Mouse (Mus musculus): ENCODE measurements around the gene Sun1. TPM values are rescaled to one million over a fixed set of nuclear protein-coding genes. Genes with fewer than 3 reads are reported as not detected.

Sun1 gene
- total and polyA plus RNA-seq, 3 experiments, result 71.3 to 79.0 TPM; not detected in 1

DNA sequence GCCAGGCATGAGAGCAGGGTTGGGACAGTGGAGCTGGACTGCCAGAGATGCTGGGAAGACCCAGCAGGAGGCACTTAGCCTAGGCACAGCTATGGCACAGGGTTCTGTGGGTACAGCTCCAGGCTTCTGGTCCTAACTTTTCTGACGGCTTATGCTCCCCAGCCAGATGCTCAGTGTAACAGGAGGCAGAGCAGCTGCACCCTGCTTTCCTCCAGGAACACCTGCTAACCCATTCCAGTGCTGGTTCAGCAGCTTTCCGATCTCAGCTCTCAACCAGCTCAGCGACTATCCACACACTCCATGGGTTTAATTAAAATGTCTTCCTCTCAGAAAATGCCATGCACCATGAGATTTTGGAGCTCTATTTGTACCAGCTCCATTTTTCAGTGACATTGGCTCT, 16.3 kb downstream of the Sun1 start:
- H3K79me2 ChIP-seq (ENCODE audit: control insufficient read depth, insufficient read depth, low read length, poor library complexity), result peaks cover 20% of the 10 kb centered on the region
- H3K9ac ChIP-seq (ENCODE audit: control insufficient read depth, low read depth, low read length, poor library complexity, severe bottlenecking), result no peak overlapping the region
- H3K4me3 ChIP-seq (ENCODE audit: control insufficient read depth in 1 of 2, insufficient read depth in 1 of 2, low read depth in 2 of 2, low read length in 2 of 2), result no peak overlapping the region
- no peaks in the 10 kb centered on the region for H3K4me1 ChIP-seq (ENCODE audit: control insufficient read depth in 1 of 2, insufficient read depth in 2 of 2, low read length in 2 of 2)
- TF ChIP-seq POLR2AphosphoS5 (IDR thresholded peaks at IDR 0.05; ENCODE audit: borderline replicate concordance, low read depth, low read length) (no peak), ZMIZ1 (IDR thresholded peaks at IDR 0.05; ENCODE audit: low read depth, low read length) (no peak), GABPA (IDR thresholded peaks at IDR 0.05; ENCODE audit: low read depth, low read length) (no peak), SIN3A (IDR thresholded peaks at IDR 0.05; ENCODE audit: low read length) (no peak), CHD2 (IDR thresholded peaks at IDR 0.05; ENCODE audit: low read length) (no peak)
- DNase-seq (ENCODE audit: low read depth, low spot score), result no peak
- peaks cover 0 to 22% of the 10 kb centered on the region in 2 experiments; a peak in 2 of 4 replicates for H3K36me3 ChIP-seq (ENCODE audit: control insufficient read depth in 1 of 2, insufficient read depth in 2 of 2, low read length in 2 of 2)
- H3K27ac ChIP-seq (ENCODE audit: control insufficient read depth, low read depth, low read length), result no peak overlapping the region
- H3K9me3 ChIP-seq (replicated peaks; ENCODE audit: insufficient read depth, low read length), result no peaks in the 10 kb centered on the region
- no peaks in the 10 kb centered on the region for H3K27me3 ChIP-seq (ENCODE audit: control insufficient read depth in 1 of 2, insufficient read depth in 2 of 2, low read length in 2 of 2)

DNA sequence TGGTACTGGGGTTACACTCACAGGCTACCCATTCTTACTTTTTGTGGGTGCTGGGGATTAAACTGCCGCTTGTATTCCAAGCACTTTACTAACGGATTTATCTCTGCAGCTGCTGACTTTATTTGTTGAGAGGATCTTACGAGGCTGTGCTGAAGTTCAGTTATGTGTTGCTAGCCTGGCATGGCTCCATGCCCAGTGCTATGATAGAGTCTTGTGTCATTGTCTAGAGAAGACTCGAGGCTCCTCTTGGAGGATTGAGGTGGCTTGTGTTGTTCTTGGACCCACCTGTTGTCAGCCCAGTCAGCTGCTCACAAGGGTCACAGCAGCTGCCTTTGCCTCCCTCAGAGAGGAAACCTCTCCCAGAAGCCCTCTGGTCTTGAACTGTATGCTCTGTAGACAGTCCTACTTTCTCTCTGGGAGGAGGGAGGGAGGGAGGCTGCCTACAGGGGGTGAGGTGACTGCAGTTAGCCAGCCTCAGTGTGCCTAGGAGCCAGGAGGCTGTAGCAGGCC, 19.6 kb downstream of the Sun1 start:
- Histone ChIP-seq H3K27ac (ENCODE audit: control insufficient read depth, low read depth, low read length) (no peak overlapping the region), H3K27me3 (ENCODE audit: control insufficient read depth in 1 of 2, insufficient read depth in 2 of 2, low read length in 2 of 2) (no peaks in the 10 kb centered on the region), H3K36me3 (ENCODE audit: control insufficient read depth in 1 of 2, insufficient read depth in 2 of 2, low read length in 2 of 2) (peaks cover 0 to 36% of the 10 kb centered on the region in 2 experiments; a peak in 2 of 4 replicates), H3K9ac (ENCODE audit: control insufficient read depth, low read depth, low read length, poor library complexity, severe bottlenecking) (no peak overlapping the region), H3K9me3 (replicated peaks; ENCODE audit: insufficient read depth, low read length) (no peaks in the 10 kb centered on the region), H3K79me2 (ENCODE audit: control insufficient read depth, insufficient read depth, low read length, poor library complexity) (no peaks in the 10 kb centered on the region; the same call in 1 of the 2 replicates), H3K4me3 (ENCODE audit: control insufficient read depth in 1 of 2, insufficient read depth in 1 of 2, low read depth in 2 of 2, low read length in 2 of 2) (no peak overlapping the region), H3K4me1 (ENCODE audit: control insufficient read depth in 1 of 2, insufficient read depth in 2 of 2, low read length in 2 of 2) (no peaks in the 10 kb centered on the region)
- DNase-seq (ENCODE audit: low read depth, low spot score), result no peak
- TF ChIP-seq JUND (IDR thresholded peaks at IDR 0.05; ENCODE audit: low read depth, low read length) (no peak), UBTF (IDR thresholded peaks at IDR 0.05; ENCODE audit: borderline replicate concordance, insufficient read depth, low read depth, low read length) (no peak), EP300 (IDR thresholded peaks at IDR 0.05; ENCODE audit: low read depth in 1 of 2, low read length in 2 of 2) (no peak), ETS1 (IDR thresholded peaks at IDR 0.05; ENCODE audit: low read depth, low read length) (no peak), CHD1 (IDR thresholded peaks at IDR 0.05; ENCODE audit: low read depth, low read length) (no peak), TCF12 (IDR thresholded peaks at IDR 0.05; ENCODE audit: low read depth, low read length) (no peak), POLR2AphosphoS5 (IDR thresholded peaks at IDR 0.05; ENCODE audit: borderline replicate concordance, low read depth, low read length) (no peak), TBP (IDR thresholded peaks at IDR 0.05; ENCODE audit: low read depth, low read length) (no peak), MAFK (IDR thresholded peaks at IDR 0.05; ENCODE audit: borderline replicate concordance, low read depth, low read length) (no peak), USF2 (IDR thresholded peaks at IDR 0.05; ENCODE audit: borderline replicate concordance in 1 of 2, insufficient read depth in 1 of 2, low read depth in 1 of 2, low read length in 2 of 2) (no peak), NELFE (IDR thresholded peaks at IDR 0.05; ENCODE audit: low read depth, low read length) (no peak), MAZ (IDR thresholded peaks at IDR 0.05; ENCODE audit: low read depth, low read length) (no peak), MXI1 (IDR thresholded peaks at IDR 0.05; ENCODE audit: low read depth, low read length) (no peak)

All from MEL (cell line).